Mouse (Mus musculus): ENCODE measurements around the gene Hoxa1.

Hoxa1 gene

DNA sequence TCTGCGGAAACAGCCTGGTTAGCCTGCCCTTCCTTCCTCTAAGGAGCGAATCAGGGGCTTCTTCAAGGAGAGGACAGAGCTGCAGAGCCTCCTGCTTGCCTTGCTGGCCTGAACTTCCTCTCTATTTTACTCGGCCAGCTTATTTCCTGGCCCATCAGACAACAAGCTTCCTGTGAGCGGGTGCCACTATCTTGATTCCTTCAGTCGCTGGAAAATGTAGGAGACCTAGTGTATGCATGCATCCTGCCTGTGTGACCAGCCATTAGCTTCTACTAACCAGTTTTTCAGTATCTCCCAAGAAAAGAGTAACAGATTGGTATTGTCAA is 12.7 kb upstream of the Hoxa1 start:
- peak; percentile 24 for DNase-seq (ENCODE audit: low read depth)

DNA sequence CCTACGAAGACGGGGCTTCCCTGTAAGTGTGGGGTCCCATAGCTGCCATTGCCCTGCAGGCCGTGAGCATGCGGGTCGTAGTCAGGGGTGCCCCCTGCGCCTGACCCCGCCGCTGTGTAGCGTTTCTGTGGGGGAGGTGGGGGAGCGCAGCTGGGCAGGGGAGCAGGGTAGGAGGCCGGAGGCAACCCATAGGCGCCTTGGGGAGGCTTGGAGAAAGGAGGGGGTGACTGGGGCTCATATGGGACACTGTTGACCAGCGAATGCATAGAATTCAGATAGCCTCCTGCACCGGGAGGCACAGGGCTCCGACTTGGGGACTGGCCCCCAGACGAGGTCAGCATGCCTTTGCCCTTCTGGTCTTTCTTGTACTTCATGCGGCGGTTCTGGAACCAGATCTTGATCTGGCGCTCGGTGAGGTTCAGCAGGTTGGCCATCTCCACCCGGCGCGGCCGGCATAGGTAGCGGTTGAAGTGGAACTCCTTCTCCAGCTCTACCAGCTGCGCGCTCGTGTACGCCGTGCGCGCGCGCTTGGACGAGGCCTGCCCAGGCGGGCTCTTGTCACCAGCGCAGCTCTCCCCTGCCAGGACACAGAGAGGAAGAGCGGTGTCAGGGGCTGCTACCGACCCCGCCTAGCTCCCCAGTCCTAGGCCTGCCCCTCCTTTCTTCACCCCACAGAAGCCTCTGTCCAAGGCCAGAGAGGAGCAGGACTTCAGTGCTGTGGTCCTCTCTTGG is 12.2 kb upstream of the Hoxa1 start:
- peak; percentile 36 for DNase-seq (ENCODE audit: low read depth)

DNA sequence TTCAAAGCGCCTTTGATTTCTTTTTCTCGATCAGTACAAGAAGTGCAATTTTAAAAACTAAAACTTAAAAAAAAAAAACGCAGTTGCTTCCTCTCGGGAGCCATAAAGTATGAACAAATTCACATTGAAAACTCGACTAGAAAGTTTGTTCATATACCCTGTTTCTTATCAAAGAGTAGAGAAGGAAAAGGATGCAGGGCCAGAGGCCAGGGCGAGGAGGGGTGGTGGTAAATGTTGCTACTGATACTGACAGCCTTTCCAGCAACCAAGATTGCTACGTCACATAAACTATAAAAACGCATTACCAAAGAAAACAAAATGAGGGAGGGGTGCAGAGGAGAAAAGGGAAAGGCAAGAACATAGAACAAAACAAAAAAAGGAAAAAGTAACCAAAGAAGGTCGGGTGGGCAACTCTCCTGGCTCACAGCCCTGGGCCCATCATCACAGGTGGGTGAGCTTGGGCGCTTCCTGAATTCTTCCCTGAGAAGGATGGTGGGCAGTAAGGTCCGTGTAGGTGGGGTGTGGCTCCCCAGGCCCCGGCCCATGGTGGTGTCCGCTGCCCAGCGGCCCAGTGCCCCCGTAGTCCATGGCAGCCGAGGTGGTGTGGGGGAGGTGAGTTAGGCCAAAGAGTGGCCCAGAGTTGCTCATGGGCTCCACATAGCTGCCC is 11.5 kb upstream of the Hoxa1 start:
- peak; percentile 26 for DNase-seq (ENCODE audit: low read depth)

DNA sequence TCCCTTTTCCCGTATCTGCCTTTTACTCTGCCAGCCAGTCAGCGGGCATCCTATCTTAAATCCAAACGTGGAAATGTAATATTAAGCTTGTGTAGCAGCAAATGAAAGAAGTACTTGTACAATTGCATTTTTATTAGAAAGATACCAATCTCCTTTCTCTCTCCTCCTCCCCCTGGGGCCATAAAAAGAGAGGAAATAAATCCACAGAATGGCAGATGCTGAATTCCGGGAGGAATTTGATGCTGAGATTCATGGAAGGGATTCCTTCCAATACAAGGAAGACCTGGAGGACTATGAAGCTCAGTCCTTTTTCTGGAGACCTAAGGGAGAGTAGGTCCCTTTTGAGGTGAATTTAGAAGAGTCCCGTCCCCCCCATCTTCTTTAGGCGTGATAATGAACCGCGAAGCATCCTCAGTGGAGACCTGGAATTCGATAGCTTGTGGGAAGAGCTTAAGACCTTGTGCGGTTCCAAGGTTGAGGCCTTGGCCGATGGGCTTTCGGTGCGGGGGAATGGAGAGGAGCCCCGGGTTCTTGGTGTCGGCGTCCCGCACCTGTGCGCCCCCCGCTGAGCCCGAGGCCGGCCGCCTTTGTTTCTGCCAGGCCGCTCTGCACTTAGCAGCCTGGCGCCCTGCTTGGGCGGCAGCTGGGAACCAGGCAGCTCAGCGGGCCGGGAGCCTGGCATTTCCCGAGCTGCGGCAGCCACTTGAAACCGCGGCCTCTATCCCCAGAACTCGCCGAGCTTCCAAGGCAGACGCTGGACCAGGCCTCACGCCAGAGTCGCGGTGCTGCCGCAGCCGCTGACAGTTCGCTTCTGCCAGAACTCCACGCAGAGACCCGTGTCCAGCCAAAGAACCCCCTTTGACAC is 10.3 kb upstream of the Hoxa1 start:
- DNase-seq (ENCODE audit: low read depth) = no peak

DNA sequence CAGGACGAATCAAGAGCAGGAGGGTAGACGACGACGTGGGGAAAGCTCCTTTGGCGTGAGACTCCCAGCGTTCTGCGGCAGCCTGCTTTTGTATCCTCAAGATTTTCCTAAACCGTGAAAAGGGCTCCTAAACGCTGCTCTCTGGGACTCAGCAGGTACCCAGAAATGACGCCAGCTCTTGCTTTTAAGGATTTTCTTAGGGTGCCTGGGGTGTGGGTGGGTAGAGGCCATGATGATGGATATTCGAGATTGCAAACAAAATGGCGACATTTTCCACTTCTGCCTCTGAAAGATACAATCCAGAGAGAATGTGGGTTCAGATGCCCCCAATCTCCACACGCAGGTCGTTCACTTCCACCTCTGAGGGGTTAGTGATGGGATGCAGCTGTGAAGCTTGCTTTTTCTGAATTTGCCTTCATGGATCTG is 9.6 kb upstream of the Hoxa1 start:
- DNase-seq (ENCODE audit: low read depth) = no peak

DNA sequence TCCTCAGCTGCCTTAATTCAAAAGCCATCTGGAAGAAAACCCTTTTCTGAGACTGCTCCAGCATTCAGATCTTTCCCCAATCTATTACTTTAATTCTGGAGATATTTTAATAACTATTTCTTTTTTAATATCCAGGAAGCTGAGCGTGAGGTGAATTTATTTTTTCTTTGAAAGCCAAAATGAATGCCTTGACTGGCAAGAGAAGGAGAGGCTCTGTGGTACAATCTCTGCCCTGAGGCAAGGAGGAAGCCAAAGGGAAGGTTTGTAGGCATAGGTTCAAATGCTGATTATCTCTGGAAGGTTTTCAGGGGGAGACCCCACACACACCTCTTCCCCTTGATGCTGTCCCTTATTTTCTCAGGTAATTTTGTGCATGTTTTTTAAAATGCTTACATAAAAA is 9.1 kb upstream of the Hoxa1 start:
- DNase-seq (ENCODE audit: low read depth) = no peak

DNA sequence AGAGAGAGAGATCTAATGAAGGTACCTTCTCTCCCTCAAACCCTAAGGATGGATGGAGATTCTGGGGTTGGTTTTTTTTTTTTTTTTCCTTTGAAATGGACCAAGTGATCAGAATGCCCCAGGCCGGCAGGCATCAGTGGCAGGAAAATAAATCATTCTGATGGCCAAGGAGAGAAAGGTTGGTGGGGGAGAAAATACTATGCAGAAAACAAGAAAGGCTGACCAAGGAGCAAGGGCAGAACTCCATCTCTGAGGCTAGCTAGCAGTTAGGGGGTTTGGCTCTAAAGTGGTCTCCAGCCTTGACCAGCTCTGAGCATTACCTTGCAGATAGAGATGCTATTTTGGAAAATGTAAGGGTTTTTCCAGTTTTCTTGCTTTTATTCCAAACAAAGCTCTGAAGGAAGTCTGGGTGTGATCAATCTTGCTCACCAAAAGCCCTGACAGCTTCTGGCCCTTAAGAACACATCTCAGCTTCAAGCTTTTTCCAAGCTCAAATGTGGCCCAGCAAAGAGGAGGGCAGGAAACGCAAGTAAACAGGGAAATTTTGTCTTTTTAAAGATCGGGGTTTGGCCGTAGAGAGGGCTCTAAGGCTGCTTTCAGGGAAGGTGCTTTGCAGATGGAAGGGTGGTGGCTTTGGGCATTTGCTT is 8.4 kb upstream of the Hoxa1 start:
- DNase-seq (ENCODE audit: low read depth) = peak; percentile 26

DNA sequence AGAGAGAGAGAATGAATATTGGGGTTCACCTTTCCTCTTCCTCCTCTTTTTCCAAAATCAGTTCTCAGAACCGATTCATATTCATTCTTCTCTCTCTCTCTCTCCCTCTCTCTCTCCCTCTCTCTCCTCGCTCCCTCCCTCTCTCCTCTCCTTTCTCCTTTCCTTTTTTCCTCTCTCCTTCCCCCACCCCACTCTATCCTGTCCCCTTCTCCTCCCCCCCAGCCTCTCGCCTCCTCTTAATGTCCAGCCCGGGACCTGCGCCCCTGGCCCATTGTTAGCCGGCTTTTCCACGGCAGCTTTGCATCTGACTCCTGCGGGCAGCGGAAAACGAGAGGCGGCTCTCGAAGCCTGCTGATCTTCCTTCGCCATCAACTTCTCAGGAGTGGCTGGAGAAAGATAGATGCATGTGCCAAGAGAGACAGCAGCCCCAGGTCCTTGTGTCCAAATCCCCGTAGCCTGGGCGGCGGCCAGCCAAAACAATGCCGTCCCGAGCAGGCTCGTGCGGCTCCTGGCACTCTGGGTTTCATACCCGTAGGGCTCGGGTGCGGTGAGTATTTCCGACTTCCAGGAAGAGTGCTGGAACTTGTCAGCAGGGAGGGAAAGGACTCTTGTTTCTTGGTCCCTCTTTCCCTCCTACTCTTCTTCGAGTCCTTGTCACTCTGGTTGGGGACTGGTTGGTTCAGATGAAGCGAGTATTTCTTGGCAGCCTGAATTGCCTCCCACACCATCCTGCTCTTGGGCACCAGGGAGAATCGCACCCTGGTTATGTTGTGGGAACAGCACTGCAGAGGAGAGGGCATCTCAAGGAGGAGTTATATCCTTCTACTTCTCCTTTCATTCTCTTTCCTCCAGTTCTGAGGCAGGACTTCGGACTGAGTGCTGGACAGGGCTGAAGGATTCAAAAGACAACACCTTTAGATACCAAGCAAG is 7.6 kb upstream of the Hoxa1 start:
- DNase-seq (ENCODE audit: low read depth) = peak; percentile 44

DNA sequence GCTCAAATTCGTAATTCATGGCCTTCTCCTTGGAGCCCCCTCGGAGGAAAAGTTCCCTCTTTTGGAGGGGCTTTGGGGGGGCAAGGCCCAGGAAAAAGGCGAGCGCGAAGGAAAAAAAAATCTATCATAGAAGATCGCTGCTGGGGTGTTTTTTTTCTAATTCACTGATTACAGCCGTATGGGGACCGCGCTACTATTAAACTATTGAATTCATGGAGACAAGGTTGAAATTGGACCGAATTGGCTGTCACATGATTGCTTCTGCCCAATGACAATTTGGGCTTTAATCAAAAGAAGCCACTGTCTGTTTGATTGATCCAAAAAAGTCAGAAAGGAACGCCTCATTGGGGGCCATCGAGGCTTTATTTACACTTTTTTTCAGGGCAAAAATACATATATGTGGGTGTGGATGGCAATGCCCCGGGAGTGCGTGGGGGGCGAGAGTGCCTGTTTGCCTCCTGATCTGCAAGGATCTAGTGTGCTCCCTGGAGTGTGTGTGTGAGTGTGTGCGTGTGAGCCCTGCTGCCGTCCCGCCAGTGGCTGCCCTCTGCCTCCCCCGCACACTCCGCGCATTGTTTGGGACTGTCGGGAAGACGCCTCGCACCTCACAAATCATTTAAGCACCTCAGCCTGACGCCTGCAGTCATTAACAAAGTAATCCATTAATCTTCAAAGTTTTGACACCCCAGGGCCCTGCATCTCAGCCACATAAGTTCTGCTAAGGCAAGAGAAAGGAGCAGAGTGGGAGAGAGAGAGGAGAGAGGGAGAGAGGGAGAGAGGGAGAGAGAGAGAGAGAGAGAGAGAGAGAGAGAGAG is 6.7 kb upstream of the Hoxa1 start, which contains the start of gene Hoxa2:
Hoxa2 (minus strand) TSS at position 206 of the 815 bp plus-strand sequence.
- DNase-seq (ENCODE audit: low read depth) = peak; percentile 80

DNA sequence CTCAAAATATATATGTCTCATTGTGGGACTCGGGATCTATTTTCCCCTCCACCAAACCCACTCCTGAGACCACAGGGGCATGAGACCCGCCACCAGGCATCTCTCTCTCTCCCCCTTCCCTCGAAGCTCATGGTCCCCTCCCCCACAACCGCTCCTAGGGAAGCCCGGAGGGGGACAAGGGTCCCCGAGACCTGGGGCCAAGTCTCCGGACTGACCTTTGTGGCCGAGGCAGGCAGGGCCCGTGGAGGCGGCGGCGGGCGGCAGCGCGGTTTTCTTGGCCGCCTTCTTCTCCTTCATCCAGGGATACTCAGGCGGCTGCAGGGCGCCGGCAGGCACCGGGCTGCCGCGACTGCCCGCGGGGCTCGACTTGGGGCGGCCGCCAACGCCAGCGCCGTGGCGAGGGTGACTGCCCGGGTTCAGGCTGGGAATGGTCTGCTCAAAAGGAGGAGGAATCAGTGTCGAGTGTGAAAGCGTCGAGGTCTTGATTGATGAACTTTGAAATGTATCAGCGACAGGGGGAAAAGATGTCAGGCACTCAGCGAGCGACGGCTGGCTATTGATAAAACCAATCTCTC is 6.0 kb upstream of the Hoxa1 start:
- peak; percentile 19 for DNase-seq (ENCODE audit: low read depth)

DNA sequence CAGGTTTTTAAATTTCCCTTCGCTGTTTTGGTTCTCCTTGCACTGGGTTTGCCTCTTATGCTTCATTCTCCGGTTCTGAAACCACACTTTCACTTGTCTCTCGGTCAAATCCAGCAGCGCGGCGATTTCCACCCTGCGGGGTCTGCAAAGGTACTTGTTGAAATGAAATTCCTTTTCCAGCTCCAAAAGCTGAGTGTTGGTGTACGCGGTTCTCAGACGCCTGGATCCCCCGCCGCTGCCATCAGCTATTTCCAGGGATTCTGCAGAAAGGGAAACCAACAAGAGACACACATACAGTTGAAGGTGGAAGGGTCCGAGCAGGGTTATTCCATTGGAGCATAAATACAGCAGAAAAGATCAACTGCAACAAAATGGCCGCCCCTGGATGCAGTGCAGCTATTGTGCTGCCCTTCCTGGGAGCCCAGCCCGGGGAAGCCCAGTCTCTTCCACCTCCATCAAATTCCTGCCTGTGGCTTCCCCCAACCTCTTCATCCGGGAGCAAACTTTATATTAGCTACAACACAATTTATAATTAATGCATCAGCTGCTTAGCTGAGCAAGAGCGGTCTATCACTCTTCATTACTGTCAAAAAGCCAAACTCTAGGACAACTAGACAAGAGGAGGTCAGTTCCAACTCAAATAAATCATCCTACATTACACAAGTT is 5.4 kb upstream of the Hoxa1 start:
- peak; percentile 19 for DNase-seq (ENCODE audit: low read depth)

DNA sequence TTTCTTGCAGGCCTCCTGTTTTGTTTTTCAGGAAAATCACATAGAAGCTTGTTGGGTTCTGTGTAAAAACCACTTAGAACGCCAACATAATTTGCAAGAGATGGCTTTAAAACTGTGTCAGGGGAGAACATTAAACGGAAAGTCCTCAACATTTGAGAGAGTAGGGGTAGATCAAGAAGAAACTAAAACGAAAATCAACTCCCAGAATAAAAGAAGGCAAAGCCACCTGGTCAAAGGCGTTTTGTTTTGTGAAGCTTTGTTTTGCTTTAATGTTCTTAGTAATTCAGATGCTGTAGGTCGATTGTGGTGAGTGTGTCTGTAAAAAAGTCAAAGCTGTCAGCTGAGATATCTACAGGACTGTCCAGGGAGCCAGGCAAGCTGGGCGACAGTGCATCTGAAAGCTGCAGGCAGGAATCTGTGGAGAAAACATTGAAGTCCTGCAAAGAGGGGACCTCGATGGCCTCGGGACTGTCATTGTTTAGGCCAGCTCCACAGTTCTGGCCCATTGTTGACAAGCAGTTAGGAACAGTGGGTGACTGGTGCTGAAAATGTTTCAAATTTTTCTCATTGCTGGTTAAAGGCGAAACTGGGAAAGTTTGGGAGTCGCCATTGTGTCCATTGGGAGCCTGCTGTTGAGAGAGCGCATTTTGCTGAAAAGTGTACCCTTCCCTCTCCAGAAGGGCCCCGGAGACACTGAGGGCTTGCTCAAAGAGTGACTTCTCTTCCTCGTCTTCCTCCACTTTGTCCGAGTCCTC is 4.7 kb upstream of the Hoxa1 start:
- peak; percentile 22 for DNase-seq (ENCODE audit: low read depth)

DNA sequence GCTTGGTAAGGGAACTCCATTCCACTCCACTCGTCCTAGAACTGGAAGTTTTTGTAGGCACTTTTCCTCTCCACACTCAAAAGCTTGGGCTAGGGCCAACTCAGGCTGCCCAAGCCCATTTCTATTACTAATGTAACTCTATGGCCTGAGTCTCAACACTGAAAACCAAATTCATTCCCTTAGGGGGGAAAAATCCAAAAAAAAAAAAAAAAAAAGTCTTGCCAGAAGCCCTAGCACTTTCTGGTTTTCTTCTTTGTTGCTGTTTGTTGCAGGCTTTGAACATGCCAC is 3.9 kb upstream of the Hoxa1 start:
- DNase-seq (ENCODE audit: low read depth) = peak; percentile 46

DNA sequence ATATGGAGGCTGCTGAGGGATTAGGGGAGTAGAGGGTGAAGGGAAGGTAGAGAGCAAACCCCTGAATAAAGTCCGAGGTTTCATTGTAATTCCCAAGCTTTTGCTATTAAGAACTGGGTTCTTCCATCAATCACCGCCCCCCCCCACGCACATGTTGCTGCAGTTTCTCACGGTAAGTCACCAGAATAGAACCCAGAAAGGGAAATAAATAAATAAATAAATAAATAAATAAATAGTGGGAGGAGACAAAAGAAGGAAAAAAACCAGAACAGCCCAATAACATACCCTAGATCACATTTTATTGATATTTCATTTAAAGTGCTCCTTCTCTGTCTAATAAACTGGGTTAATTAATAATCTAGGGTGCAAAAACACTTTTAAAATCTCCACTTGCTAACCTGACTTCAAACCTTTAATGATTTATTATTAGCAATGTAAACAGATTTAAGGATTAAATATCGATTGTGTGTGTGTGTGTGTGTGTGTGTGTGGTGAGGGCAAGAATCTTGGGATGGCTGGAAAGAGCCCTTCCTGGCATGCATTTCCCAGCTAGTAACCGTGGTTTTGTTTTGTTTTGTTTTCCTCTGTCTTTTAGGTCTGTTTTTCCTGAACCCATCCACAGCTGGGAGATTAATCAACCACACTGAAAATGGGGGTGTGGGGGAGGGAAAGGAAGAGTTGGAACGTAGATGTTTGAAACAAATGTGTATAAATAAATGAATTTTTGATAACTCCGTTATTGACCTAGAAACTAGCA is 3.4 kb upstream of the Hoxa1 start:
- peak; percentile 20 for DNase-seq (ENCODE audit: low read depth)

DNA sequence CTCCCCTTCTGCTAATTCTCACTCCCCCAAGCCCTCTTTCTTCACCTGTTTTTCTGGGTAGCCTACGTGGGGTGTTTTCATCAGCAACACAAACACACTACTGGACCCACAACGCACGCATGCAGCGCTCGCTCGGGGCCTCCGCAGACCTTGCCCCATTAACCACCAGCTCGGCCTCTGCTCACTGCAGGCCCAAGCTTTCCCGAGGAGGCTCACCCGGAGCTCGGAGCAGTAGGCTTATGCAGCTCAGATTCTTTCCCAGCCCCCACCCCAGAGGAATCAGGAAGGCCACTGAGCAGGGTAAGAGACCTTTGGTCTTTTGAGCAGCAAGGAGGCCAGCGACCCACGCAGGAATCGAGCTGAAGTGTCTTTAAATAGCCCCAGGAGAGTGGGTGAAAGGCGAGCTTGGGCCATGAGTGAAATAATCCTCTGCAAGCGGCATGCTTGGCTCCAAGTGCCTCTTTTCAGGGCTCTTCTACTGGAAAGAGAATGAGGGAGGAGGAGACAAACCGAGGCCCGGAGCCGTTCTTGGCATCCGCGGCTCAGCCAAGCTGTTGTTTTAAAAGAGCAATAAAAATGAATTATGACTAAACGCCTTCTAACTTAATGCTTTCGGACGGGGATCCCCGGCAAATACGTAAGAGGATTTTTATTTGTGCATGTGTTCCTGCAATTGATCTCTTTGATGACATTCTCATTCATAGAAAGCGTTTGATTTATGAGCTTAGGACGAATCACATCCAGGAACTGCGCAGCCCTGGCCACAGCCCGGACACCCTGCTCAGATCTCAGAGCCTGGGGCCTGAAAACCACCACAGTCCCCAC is 2.6 kb upstream of the Hoxa1 start:
- DNase-seq (ENCODE audit: low read depth) = peak; percentile 41

DNA sequence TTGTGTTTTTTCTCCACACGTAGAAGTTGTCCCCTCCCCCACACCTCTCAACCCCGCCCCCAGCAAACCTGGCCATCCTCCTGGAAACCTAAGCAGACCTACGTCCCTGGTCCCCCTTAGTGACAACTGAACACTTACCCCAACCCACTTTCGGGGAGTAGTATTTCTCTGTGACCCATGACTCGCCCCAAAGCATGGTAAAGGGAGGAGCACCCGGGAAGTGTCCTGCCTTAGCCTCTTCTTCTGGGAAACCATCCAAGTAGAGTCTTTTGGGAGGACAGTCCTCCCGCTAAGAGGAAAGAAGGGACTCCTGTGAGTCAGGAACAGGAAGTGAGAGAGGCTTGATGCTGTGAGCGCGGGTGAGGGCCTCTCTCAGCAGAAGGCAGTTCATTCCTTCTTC is 1.9 kb upstream of the Hoxa1 start:
- no peak for DNase-seq (ENCODE audit: low read depth)

DNA sequence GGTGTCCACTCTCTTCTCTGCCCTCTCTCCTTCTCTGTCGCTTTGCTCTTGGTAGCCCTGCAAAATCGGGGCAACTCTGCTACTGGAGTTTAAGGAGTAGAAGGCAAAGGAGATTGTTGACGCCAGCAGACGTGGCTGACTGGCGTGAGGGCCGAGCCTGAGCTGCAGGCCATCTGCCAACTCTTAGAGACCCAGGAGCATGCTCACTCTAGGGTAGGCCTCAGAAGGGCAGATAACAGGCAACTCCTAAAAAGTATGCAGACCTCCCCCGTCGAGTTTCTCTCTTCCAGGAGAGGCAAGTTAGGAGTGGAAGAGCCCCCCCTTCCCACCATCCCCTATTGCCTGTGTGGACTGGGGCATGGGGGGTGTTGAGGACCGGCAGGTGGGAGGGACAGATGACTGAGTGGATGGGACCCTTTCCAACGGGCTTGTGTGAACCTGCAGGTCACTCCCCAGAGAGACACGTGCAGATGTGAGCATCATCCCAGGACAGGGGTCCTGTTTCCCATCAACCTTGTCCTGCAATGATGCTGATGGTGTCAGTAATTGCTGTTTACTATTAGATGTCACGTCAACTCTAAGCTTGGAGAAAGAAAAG is 1.1 kb upstream of the Hoxa1 start:
- peak; percentile 48 for DNase-seq (ENCODE audit: low read depth)

Measured in fibroblast of lung, adult 2 months (primary cell).